Mouse (Mus musculus) kidney, adult 2 months (tissue): ENCODE results near the gene Insl6. TPM values are rescaled to one million over a fixed set of nuclear protein-coding genes. Genes with fewer than 3 reads are reported as not detected.
A peak's percentile ranks its signal among the peaks of the same experiment; 100 is the strongest.

Experiments used
- DNase-seq: peaks from one replicate; pipeline ENCODE4 v3.0.0; 2021
- H3K27ac ChIP-seq: fragments of 200-500 bp; 2 replicates; pipeline ENCODE4 v1.5.1; 2012; ENCODE audit warnings: low read depth, low read length, control low read depth, inconsistent platforms; ENCODE audit not compliant: insufficient read depth
- H3K27me3 ChIP-seq: fragments of 200-500 bp; replicated peaks from 2 replicates; pipeline ENCODE4 v1.6.1; 2012; ENCODE audit warnings: mild to moderate bottlenecking, moderate library complexity, low read length, inconsistent platforms; ENCODE audit not compliant: control insufficient read depth, insufficient read depth
- H3K36me3 ChIP-seq: fragments of 200-500 bp; 2 replicates; pipeline ENCODE4 v1.6.1; 2012; ENCODE audit warnings: mild to moderate bottlenecking, moderate library complexity, low read length, inconsistent platforms; ENCODE audit not compliant: control insufficient read depth, insufficient read depth
- H3K4me1 ChIP-seq: fragments of 200-500 bp; 2 replicates; pipeline ENCODE4 v1.6.1; 2011; ENCODE audit warnings: low read length; ENCODE audit not compliant: control insufficient read depth, insufficient read depth
- H3K4me3 ChIP-seq: fragments of 200-500 bp; 2 replicates; pipeline ENCODE4 v1.5.1; 2011; ENCODE audit warnings: mild to moderate bottlenecking, low read depth, low read length, control low read depth; ENCODE audit not compliant: insufficient read depth
- CTCF ChIP-seq: fragments of 200-500 bp; conservative IDR thresholded peaks from 2 replicates; pipeline ENCODE4 v1.5.1; 2011; ENCODE audit warnings: low read depth, mild to moderate bottlenecking, control low read depth, low read length, moderate library complexity, mixed read lengths; ENCODE audit not compliant: insufficient read depth, insufficient read length
- POLR2A ChIP-seq: fragments of 200-500 bp; IDR thresholded peaks from one replicate; pipeline ENCODE4 v1.6.1; 2011; ENCODE audit warnings: low read depth, low read length, control low read depth
- WGBS: fragments of 180-500 bp; shearing (Covaris S2); methylation state at CpG from one replicate; pipeline ENCODE4 v1.1.7; 2018; 5-methylcytosine and 5-hydroxymethylcytosine counted together
- polyA plus RNA-seq: library from polyadenylated mRNA; depleted of rRNA; stranded (reverse); fragments of >200 nt; gene quantifications from 2 replicates; pipeline ENCODE4 v1.2.3, GENCODE M21; 2012

Insl6 gene
- polyA plus RNA-seq, 1 experiment: 3.1 TPM

DNA sequence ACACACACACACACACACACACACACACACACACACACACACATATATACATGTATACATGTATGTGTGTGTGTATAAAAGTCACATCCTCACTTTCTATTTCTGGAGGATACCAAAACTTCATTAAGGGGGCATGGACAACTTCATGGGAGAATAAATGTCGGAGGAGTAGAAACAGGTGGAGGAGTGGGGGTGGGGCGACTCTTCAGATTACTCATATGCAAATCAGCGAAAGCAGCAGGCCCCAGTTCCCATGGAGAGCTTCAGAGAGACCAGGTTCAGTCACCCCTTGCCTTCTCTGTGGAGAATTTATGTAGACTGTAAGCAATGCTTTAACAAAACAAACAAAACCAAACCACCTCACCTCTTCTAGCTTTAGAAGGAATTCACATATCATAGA lies 39.9 kb upstream of the Insl6 start:
- DNase-seq: no peak
- Histone ChIP-seq H3K36me3 (no peaks in the 10 kb centered on the region), H3K27ac (no peak overlapping the region), H3K4me1 (0 out of 2 replicates have a peak, but pooled peaks cover 7% of the 10 kb centered on the region), H3K27me3 (no peaks in the 10 kb centered on the region), H3K4me3 (no peak overlapping the region)
- WGBS: 47% methylated on average over 3 of the region's 3 CpGs
- TF ChIP-seq POLR2A: no peak
- TF ChIP-seq CTCF: no peak

DNA sequence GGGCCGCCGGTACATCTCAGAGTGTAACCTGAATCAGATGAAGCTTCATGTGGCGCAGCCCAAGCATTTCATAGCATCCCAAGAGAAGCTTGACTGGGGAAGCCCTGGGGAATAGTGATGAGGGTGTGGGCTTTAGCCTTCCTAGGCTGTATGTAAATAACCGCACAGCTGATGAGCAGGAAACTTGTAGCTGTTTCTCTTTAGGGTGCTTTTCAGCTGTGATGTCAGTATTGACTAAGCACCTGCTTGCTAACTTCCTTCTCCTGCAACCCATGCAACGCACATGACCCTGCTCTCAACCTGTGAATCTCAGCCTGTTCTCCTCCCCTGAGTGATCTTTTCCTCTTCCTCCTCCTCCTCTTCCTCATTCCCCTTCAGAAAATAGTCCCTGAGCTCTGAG lies 38.9 kb upstream of the Insl6 start:
- Histone ChIP-seq H3K4me3 (no peak overlapping the region), H3K27me3 (no peaks in the 10 kb centered on the region), H3K4me1 (0 out of 2 replicates have a peak, but pooled peaks cover 7% of the 10 kb centered on the region), H3K27ac (no peak overlapping the region), H3K36me3 (no peaks in the 10 kb centered on the region)
- no peak for TF ChIP-seq POLR2A
- DNase-seq: no peak
- WGBS: 85% methylated on average over 5 of the region's 5 CpGs

DNA sequence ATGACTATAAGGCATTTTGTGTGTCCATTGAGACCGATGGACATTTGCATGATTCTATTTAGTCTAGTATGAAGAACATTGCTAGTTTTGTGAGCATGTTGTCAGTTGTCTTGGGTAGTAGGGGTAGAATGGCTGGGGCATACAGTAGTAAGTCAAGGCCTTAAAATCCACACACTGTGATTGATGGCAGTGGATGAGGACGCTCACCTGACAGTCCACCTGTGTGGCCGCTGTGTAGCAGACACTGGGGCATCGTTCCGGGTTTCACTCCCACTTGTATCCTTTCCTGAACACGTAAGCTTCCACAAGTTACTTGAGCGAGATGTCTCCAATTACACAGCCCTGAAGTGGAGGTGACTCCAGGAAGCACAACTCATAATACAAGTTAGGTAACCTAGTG lies 38.4 kb upstream of the Insl6 start:
- Histone ChIP-seq H3K27me3 (no peaks in the 10 kb centered on the region), H3K27ac (no peak overlapping the region), H3K4me1 (0 out of 2 replicates have a peak, but pooled peaks cover 7% of the 10 kb centered on the region), H3K4me3 (no peak overlapping the region), H3K36me3 (no peaks in the 10 kb centered on the region)
- 84% methylated on average over 7 of the region's 7 CpGs for WGBS
- TF ChIP-seq CTCF: no peak
- TF ChIP-seq POLR2A: no peak
- DNase-seq: no peak

GRCm38 (mm10) chr19:29362173-29362930 lies 37.2 kb upstream of the Insl6 start:
- no peak for DNase-seq
- no peaks in the 10 kb centered on the region for H3K27me3 ChIP-seq
- TF ChIP-seq CTCF (no peak), POLR2A (no peak)
- H3K27ac ChIP-seq: 0 out of 2 replicates have a peak overlapping the region, but pooled peaks have one; percentile 33
- peak overlapping the region; percentile 62 for H3K4me3 ChIP-seq
- no peaks in the 10 kb centered on the region for H3K36me3 ChIP-seq
- H3K4me1 ChIP-seq: 0 out of 2 replicates have a peak, but pooled peaks cover 7% of the 10 kb centered on the region
- WGBS: 45% methylated on average over 13 of the region's 13 CpGs

DNA sequence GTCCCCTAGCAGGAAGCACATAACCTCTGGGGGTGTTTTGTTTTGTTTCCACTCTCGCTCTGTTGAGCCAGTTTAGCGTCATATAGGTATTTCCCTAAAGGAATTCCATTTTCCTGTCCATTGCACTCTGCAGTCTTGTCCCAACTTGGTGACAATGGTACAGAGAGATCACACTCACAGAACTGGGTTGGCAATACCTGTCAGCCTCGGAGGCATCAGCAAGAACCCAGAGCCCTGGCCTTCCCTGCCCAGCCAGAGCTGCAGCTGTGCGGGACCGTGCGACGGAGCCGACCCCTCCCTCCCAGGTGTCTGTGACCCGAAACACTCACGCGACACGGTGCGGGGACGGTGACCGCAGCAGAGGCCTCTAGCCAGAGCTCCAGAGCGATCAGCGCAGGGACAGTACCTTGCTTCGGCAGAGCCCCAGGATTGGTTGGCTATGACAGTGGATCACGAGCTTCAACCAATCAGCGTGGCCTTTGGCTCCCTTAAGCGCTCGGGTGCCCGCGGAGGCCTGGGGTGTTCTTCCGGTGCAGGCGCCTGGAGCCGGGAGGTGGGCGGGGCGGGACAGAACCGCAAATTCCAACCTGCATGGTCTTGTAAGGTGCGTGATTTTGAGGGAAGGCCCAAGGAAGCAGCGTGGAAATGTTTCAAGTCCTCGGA lies 36.4 kb upstream of the Insl6 start:
- H3K27me3 ChIP-seq: no peaks in the 10 kb centered on the region
- 0 out of 2 replicates have a peak, but pooled peaks cover 7% of the 10 kb centered on the region for H3K4me1 ChIP-seq
- H3K27ac ChIP-seq: peak overlapping the region; percentile 33; the same call in 1 of the 2 replicates
- H3K36me3 ChIP-seq: no peaks in the 10 kb centered on the region
- WGBS: 1% methylated on average over 33 of the region's 33 CpGs
- no peak for TF ChIP-seq CTCF
- peak; percentile 66 for TF ChIP-seq POLR2A
- peak overlapping the region; percentile 62 for H3K4me3 ChIP-seq
- peak; percentile 97 for DNase-seq

DNA sequence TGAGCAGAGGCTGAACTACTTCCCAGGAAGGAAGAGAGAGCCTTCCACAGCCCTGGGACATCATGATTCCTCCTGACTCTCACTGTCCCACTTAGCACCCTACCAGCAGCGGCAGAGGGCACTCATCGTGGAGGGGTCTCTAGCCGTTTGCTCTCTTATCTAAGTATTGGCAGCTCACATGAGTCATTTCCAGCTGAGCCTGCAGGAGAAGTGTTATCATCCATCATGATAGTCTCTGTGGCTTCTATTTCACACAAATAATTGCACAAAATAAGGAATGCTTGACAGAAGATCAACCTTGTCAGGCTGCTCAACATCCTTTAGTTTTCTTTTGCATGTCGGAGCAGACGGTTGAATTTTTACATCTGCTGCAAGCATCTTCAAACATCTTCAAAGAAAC lies 35.1 kb upstream of the Insl6 start:
- Histone ChIP-seq H3K27me3 (no peaks in the 10 kb centered on the region), H3K27ac (no peak overlapping the region), H3K4me1 (peaks cover 7% of the 10 kb centered on the region; the same call in 1 of the 2 replicates), H3K36me3 (no peaks in the 10 kb centered on the region), H3K4me3 (no peak overlapping the region)
- WGBS: 92% methylated on average over 5 of the region's 5 CpGs
- DNase-seq: no peak
- TF ChIP-seq POLR2A (no peak), CTCF (no peak)

DNA sequence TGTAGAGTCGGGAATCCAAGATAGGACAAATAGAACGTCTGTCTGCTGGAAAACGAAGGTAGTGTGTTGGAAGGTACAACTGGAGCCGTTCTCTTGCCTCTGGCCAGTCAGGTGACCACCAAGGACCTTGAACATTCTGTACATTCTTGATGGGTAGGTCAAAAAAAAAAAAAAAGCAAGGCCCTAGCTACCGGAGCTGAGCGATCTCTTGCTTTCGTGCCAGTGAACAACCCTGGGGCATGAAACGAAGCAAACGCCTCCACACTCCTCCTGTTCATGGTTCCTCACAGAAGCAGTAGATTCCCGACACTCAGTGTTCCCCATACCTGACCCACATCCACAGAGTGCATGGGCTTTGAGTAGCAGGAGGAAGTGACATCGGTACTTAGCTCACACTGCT lies 31.1 kb upstream of the Insl6 start:
- TF ChIP-seq POLR2A (no peak), CTCF (no peak)
- H3K36me3 ChIP-seq: no peaks in the 10 kb centered on the region
- H3K27me3 ChIP-seq: no peaks in the 10 kb centered on the region
- H3K4me1 ChIP-seq: peaks cover 3% of the 10 kb centered on the region; the same call in 1 of the 2 replicates
- DNase-seq: peak; percentile 56
- WGBS: 62% methylated on average over 11 of the region's 11 CpGs
- H3K27ac ChIP-seq: peak overlapping the region; percentile 40
- no peak overlapping the region for H3K4me3 ChIP-seq
